Mouse (Mus musculus) ES-Bruce4 (cell line): Measurements from ENCODE around the gene Cdc14a.

Experiments
- CTCF ChIP-seq: IDR thresholded peaks from one replicate; pipeline ENCODE4 v1.8.1; 2011; ENCODE audit warnings: low read depth, low read length
- EP300 ChIP-seq: IDR thresholded peaks from 2 replicates; pipeline ENCODE4 v1.6.1; 2011; ENCODE audit warnings: low read depth, low read length; ENCODE audit not compliant: insufficient read depth
- POLR2A ChIP-seq: IDR thresholded peaks from one replicate; pipeline ENCODE4 v1.8.1; 2011; ENCODE audit warnings: low read length; ENCODE audit not compliant: insufficient read depth

DNA sequence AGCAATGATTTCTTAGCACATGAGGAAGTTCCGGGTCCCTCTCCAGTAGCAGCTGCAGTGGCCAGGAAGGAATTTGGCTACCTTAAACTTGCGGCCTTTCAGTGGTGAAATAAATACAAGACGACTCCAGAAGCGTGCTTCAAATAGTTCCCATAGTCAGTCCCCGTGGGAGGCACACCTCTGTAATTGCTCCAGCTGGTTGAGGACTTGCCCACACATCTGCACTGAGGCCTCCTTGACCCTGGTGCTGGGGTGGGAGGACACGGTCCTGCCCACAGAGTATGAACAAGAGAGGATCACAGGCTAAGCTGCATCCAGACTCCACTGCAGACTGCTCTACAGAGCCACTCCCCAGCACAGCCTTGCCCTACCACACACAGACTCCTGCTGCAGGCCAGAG lies 85.2 kb downstream of the Cdc14a start:
- no peak for TF ChIP-seq CTCF
- TF ChIP-seq POLR2A, result no peak
- TF ChIP-seq EP300, result no peak
